Mouse (Mus musculus) MEL (cell line): Measurements from ENCODE around the gene Morn1. TPM values are rescaled to one million over a fixed set of nuclear protein-coding genes. Genes with fewer than 3 reads are reported as not detected.

Source experiments
- DNase-seq: peaks from one replicate; pipeline ENCODE4 v3.0.0; 2011; ENCODE audit warnings: low read depth, low spot score
- H3K27ac ChIP-seq: 2 replicates; pipeline ENCODE4 v1.5.1; 2012; ENCODE audit warnings: low read depth, mild to moderate bottlenecking, control low read depth, low read length, moderate library complexity; ENCODE audit not compliant: control insufficient read depth
- H3K27me3 ChIP-seq, 2 experiments: fragments of 150-350 bp in 1 of 2; sonication (generic) in 1 of 2; 2 replicates each; pipeline ENCODE4 v1.6.1; 2012; ENCODE audit warnings: low read length in 2 of 2, mild to moderate bottlenecking in 2 of 2, improper control_type of control experiment in 1 of 2, moderate library complexity in 1 of 2; ENCODE audit not compliant: insufficient read depth in 2 of 2, control insufficient read depth in 1 of 2
- H3K36me3 ChIP-seq, 2 experiments: 2 replicates each; pipeline ENCODE4 v1.6.1; 2012 to 2014; ENCODE audit warnings: low read length in 2 of 2, improper control_type of control experiment in 1 of 2, inconsistent platforms in 1 of 2, mild to moderate bottlenecking in 1 of 2; ENCODE audit not compliant: insufficient read depth in 2 of 2, control insufficient read depth in 1 of 2
- H3K4me1 ChIP-seq, 2 experiments: fragments of 150-350 bp in 1 of 2; sonication (generic) in 1 of 2; 2 replicates each; pipeline ENCODE4 v1.6.1; 2012; ENCODE audit warnings: low read length in 2 of 2, improper control_type of control experiment in 1 of 2, mild to moderate bottlenecking in 1 of 2; ENCODE audit not compliant: insufficient read depth in 2 of 2, control insufficient read depth in 1 of 2
- H3K4me3 ChIP-seq, 2 experiments: fragments of 150-350 bp in 1 of 2; sonication (generic) in 1 of 2; 2 replicates each; pipeline ENCODE4 v1.5.1; 2012; ENCODE audit warnings: low read depth in 2 of 2, low read length in 2 of 2, mild to moderate bottlenecking in 2 of 2, moderate library complexity in 2 of 2, control low read depth in 1 of 2, improper control_type of control experiment in 1 of 2; ENCODE audit not compliant: control insufficient read depth in 1 of 2, insufficient read depth in 1 of 2
- H3K79me2 ChIP-seq: 2 replicates; pipeline ENCODE4 v1.6.1; 2012; ENCODE audit warnings: mild to moderate bottlenecking, low read length, moderate library complexity; ENCODE audit not compliant: control insufficient read depth, poor library complexity, insufficient read depth
- H3K9ac ChIP-seq: 2 replicates; pipeline ENCODE4 v1.6.1; 2012; ENCODE audit warnings: low read depth, mild to moderate bottlenecking, control low read depth, low read length, moderate library complexity; ENCODE audit not compliant: control insufficient read depth, poor library complexity, severe bottlenecking
- H3K9me3 ChIP-seq: fragments of 150-350 bp; sonication (generic); replicated peaks from 2 replicates; pipeline ENCODE4 v1.6.1; 2012; ENCODE audit warnings: mild to moderate bottlenecking, low read length, improper control_type of control experiment, moderate library complexity; ENCODE audit not compliant: insufficient read depth
- CHD1 ChIP-seq: IDR thresholded peaks from 2 replicates; pipeline ENCODE4 v1.6.1; 2012; ENCODE audit warnings: low read depth, mild to moderate bottlenecking, inconsistent platforms, low read length, improper control_type of control experiment
- CHD2 ChIP-seq: IDR thresholded peaks from 2 replicates; pipeline ENCODE4 v1.6.1; 2011; ENCODE audit warnings: low read length, improper control_type of control experiment
- CTCF ChIP-seq, 3 experiments: IDR thresholded peaks in 2 of 3; conservative IDR thresholded peaks in 1 of 3; 2 replicates each; pipeline ENCODE4 v1.5.1; 2011 to 2012; ENCODE audit warnings: low read length in 3 of 3, low read depth in 2 of 3, mild to moderate bottlenecking in 2 of 3, improper control_type of control experiment in 1 of 3, inconsistent platforms in 1 of 3, mixed read lengths in 1 of 3, moderate library complexity in 1 of 3; ENCODE audit not compliant: control insufficient read depth in 1 of 3, insufficient read depth in 1 of 3, poor library complexity in 1 of 3, severe bottlenecking in 1 of 3
- E2F4 ChIP-seq: IDR thresholded peaks from 2 replicates; pipeline ENCODE4 v1.6.1; 2011; ENCODE audit warnings: low read depth, low read length, improper control_type of control experiment, borderline replicate concordance
- ELF1 ChIP-seq: IDR thresholded peaks from 2 replicates; pipeline ENCODE4 v1.6.1; 2014; ENCODE audit warnings: low read depth, mild to moderate bottlenecking, inconsistent platforms, low read length, improper control_type of control experiment, moderate library complexity
- GABPA ChIP-seq: IDR thresholded peaks from 2 replicates; pipeline ENCODE4 v1.6.1; 2012; ENCODE audit warnings: low read depth, mild to moderate bottlenecking, inconsistent platforms, low read length, improper control_type of control experiment, moderate library complexity
- HCFC1 ChIP-seq: IDR thresholded peaks from 2 replicates; pipeline ENCODE4 v1.6.1; 2012; ENCODE audit warnings: low read depth, mild to moderate bottlenecking, inconsistent platforms, low read length, improper control_type of control experiment, moderate library complexity
- KAT2A ChIP-seq: conservative IDR thresholded peaks from 2 replicates; pipeline ENCODE4 v1.6.1; 2012; ENCODE audit warnings: low read depth, low read length, improper control_type of control experiment, inconsistent platforms
- MAX ChIP-seq: IDR thresholded peaks from 2 replicates; pipeline ENCODE4 v1.6.1; 2011; ENCODE audit warnings: low read length, improper control_type of control experiment
- MAZ ChIP-seq: IDR thresholded peaks from 2 replicates; pipeline ENCODE4 v1.6.1; 2012; ENCODE audit warnings: low read depth, mild to moderate bottlenecking, inconsistent platforms, low read length, improper control_type of control experiment
- MEF2A ChIP-seq: IDR thresholded peaks from 2 replicates; pipeline ENCODE4 v1.6.1; 2014; ENCODE audit warnings: low read depth, mild to moderate bottlenecking, inconsistent platforms, low read length, improper control_type of control experiment; ENCODE audit not compliant: poor library complexity, insufficient replicate concordance, severe bottlenecking; ENCODE audit errors: extremely low read depth
- MXI1 ChIP-seq: IDR thresholded peaks from 2 replicates; pipeline ENCODE4 v1.6.1; 2011; ENCODE audit warnings: mild to moderate bottlenecking, low read depth, low read length, improper control_type of control experiment
- MYB ChIP-seq: IDR thresholded peaks from 2 replicates; pipeline ENCODE4 v1.6.1; 2011; ENCODE audit warnings: mild to moderate bottlenecking, low read depth, low read length, improper control_type of control experiment
- MYC ChIP-seq: IDR thresholded peaks from 2 replicates; pipeline ENCODE4 v1.6.1; 2011; ENCODE audit warnings: low read depth, mild to moderate bottlenecking, low read length, improper control_type of control experiment, moderate library complexity
- NELFE ChIP-seq: IDR thresholded peaks from 2 replicates; pipeline ENCODE4 v1.6.1; 2011; ENCODE audit warnings: low read depth, low read length, improper control_type of control experiment
- POLR2A ChIP-seq, 2 experiments: IDR thresholded peaks; 2 replicates each; pipeline ENCODE4 v1.6.1; 2011 to 2012; ENCODE audit warnings: low read length in 2 of 2, mild to moderate bottlenecking in 2 of 2, control low read depth in 1 of 2, improper control_type of control experiment in 1 of 2, low read depth in 1 of 2, moderate library complexity in 1 of 2; ENCODE audit not compliant: control insufficient read depth in 1 of 2, insufficient read depth in 1 of 2, poor library complexity in 1 of 2
- RAD21 ChIP-seq: IDR thresholded peaks from 2 replicates; pipeline ENCODE4 v1.6.1; 2011; ENCODE audit warnings: mild to moderate bottlenecking, low read depth, low read length, improper control_type of control experiment
- RCOR1 ChIP-seq: IDR thresholded peaks from 2 replicates; pipeline ENCODE4 v1.6.1; 2012; ENCODE audit warnings: low read depth, mild to moderate bottlenecking, inconsistent platforms, low read length, improper control_type of control experiment
- SMC3 ChIP-seq: IDR thresholded peaks from 2 replicates; pipeline ENCODE4 v1.6.1; 2011; ENCODE audit warnings: low read depth, low read length, improper control_type of control experiment
- TAL1 ChIP-seq: IDR thresholded peaks from 2 replicates; pipeline ENCODE4 v1.6.1; 2012; ENCODE audit warnings: mild to moderate bottlenecking, inconsistent platforms, low read length, moderate library complexity, mixed read lengths
- TCF12 ChIP-seq: IDR thresholded peaks from 2 replicates; pipeline ENCODE4 v1.6.1; 2014; ENCODE audit warnings: low read depth, mild to moderate bottlenecking, inconsistent platforms, low read length, improper control_type of control experiment, moderate library complexity
- UBTF ChIP-seq: IDR thresholded peaks from 2 replicates; pipeline ENCODE4 v1.6.1; 2012; ENCODE audit warnings: low read depth, mild to moderate bottlenecking, inconsistent platforms, low read length, improper control_type of control experiment, moderate library complexity, borderline replicate concordance; ENCODE audit not compliant: insufficient read depth
- USF1 ChIP-seq: IDR thresholded peaks from 2 replicates; pipeline ENCODE4 v1.6.1; 2014; ENCODE audit warnings: low read depth, mild to moderate bottlenecking, inconsistent platforms, low read length, improper control_type of control experiment, moderate library complexity
- USF2 ChIP-seq, 2 experiments: IDR thresholded peaks; 2 replicates each; pipeline ENCODE4 v1.6.1; 2011 to 2012; ENCODE audit warnings: improper control_type of control experiment in 2 of 2, low read length in 2 of 2, borderline replicate concordance in 1 of 2, inconsistent platforms in 1 of 2, low read depth in 1 of 2, mild to moderate bottlenecking in 1 of 2; ENCODE audit not compliant: insufficient read depth in 1 of 2
- ZKSCAN1 ChIP-seq: IDR thresholded peaks from 2 replicates; pipeline ENCODE4 v1.6.1; 2012; ENCODE audit warnings: low read depth, mild to moderate bottlenecking, inconsistent platforms, low read length, improper control_type of control experiment, moderate library complexity
- ZNF384 ChIP-seq: IDR thresholded peaks from 2 replicates; pipeline ENCODE4 v1.6.1; 2012; ENCODE audit warnings: low read depth, mild to moderate bottlenecking, inconsistent platforms, low read length, improper control_type of control experiment
- polyA plus RNA-seq, 2 experiments: library from polyadenylated mRNA; stranded (reverse) in 1 of 2; unstranded in 1 of 2; fragments of >175 nt in 1 of 2; fragments of >200 nt in 1 of 2; gene quantifications; 2 replicates each; pipeline versions ENCODE4 v1.2.1 to v1.2.4; 2012; ENCODE audit warnings: low replicate concordance in 2 of 2, low read depth in 1 of 2; ENCODE audit not compliant: insufficient read length in 2 of 2, insufficient read depth in 1 of 2, missing spikeins in 1 of 2
- total RNA-seq: library from RNA; depleted of rRNA; stranded (reverse); fragments of 300-350 nt; gene quantifications from 2 replicates; pipeline ENCODE4 v1.2.3, GENCODE M21; 2012

Morn1 gene
- total and polyA plus RNA-seq, 3 experiments, result 4.1 to 4.4 TPM; not detected in 1

- H3K9ac ChIP-seq, result no peak overlapping the region
- H3K4me3 ChIP-seq, result no peak overlapping the region
- H3K36me3 ChIP-seq, result no peaks in the 10 kb centered on the region
- no peak for DNase-seq
- no peak for TF ChIP-seq USF1
- no peak for TF ChIP-seq CTCF (IDR thresholded peaks at IDR 0.05 in 2 of 3, conservative IDR thresholded peaks at IDR 0.05 in 1 of 3; ENCODE audit: control insufficient read depth in 1 of 3, insufficient read depth in 1 of 3, low read depth in 2 of 3, low read length in 3 of 3, poor library complexity in 1 of 3, severe bottlenecking in 1 of 3)
- TF ChIP-seq NELFE, result no peak
- TF ChIP-seq ZKSCAN1, result no peak
- TF ChIP-seq UBTF, result no peak
- TF ChIP-seq MYB, result no peak
- no peak for TF ChIP-seq TAL1
- TF ChIP-seq HCFC1, result no peak
- TF ChIP-seq ELF1, result no peak
- no peak for TF ChIP-seq RCOR1
- TF ChIP-seq MAZ, result no peak
- TF ChIP-seq CHD2, result no peak
- no peak for TF ChIP-seq SMC3
- TF ChIP-seq TCF12, result no peak
- no peak for TF ChIP-seq MYC
- TF ChIP-seq KAT2A, result no peak
- TF ChIP-seq ZNF384, result no peak
- no peak for TF ChIP-seq MXI1
- no peak for TF ChIP-seq RAD21
- TF ChIP-seq POLR2A (IDR thresholded peaks at IDR 0.05; ENCODE audit: control insufficient read depth in 1 of 2, insufficient read depth in 1 of 2, low read depth in 1 of 2, low read length in 2 of 2, poor library complexity in 1 of 2), result no peak
- H3K27me3 ChIP-seq, result no peaks in the 10 kb centered on the region
- no peaks in the 10 kb centered on the region for H3K79me2 ChIP-seq
- H3K27ac ChIP-seq, result no peak overlapping the region
- no peaks in the 10 kb centered on the region for H3K4me1 ChIP-seq
- H3K9me3 ChIP-seq, result no peaks in the 10 kb centered on the region
Observed at GRCm38 (mm10) chr4:155133188-155133587, 46.8 kb downstream of the Morn1 start.

DNA sequence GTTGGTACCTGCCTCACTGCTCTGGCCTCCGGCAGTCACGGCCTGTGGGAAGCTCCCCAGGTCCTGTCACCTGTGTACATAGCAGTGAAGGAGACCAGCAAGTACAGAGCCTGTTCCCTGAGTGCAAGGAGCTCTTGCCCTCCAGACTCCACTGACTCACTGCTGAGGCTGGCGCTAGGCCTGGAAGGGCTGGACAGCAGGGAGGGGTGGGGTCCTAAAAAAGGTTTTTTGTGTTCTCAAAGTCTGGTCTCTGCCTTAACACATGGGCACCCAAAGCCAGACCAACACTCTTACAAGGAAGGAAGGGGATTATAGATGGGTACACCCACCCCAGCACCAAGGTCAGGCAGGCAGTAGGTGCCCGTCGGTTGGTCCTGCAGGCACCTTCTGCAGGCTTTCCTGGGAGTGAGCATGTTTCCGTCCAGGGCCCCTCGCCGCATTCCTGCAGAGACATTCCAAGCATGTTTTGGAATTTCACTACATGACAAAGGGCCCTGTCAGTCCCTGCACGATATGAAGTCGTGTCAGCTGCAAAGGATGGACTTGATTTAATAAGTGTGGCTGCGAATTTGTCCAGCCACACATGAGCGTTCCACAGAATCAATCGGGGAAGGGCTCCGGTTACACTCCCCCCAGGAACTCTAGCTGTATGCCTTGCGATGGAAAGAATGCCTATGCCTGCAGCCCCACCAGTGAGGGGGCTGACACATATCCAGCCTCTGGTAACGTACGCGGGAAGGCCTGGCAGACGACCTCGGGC lies 47.5 kb downstream of the Morn1 start:
- Histone ChIP-seq H3K27me3 (no peaks in the 10 kb centered on the region), H3K4me1 (no peaks in the 10 kb centered on the region), H3K36me3 (no peaks in the 10 kb centered on the region), H3K9me3 (no peaks in the 10 kb centered on the region), H3K27ac (no peak overlapping the region), H3K4me3 (no peak overlapping the region), H3K9ac (no peak overlapping the region), H3K79me2 (no peaks in the 10 kb centered on the region)
- no peak for DNase-seq
- TF ChIP-seq MXI1 (no peak), SMC3 (no peak), USF2 (IDR thresholded peaks at IDR 0.05; ENCODE audit: borderline replicate concordance in 1 of 2, insufficient read depth in 1 of 2, low read depth in 1 of 2, low read length in 2 of 2) (no peak), E2F4 (no peak), MAX (no peak), ZNF384 (no peak), GABPA (no peak), TAL1 (no peak), MEF2A (no peak), CHD1 (no peak), NELFE (no peak), TCF12 (no peak)
